Mouse (Mus musculus): ENCODE measurements around the gene Arhgap35. TPM values are rescaled to one million over a fixed set of nuclear protein-coding genes. Genes with fewer than 3 reads are reported as not detected.
A peak's percentile ranks its signal among the peaks of the same experiment; 100 is the strongest.

Arhgap35 gene
- polyA plus RNA-seq, 1 experiment: 3.0 TPM

DNA sequence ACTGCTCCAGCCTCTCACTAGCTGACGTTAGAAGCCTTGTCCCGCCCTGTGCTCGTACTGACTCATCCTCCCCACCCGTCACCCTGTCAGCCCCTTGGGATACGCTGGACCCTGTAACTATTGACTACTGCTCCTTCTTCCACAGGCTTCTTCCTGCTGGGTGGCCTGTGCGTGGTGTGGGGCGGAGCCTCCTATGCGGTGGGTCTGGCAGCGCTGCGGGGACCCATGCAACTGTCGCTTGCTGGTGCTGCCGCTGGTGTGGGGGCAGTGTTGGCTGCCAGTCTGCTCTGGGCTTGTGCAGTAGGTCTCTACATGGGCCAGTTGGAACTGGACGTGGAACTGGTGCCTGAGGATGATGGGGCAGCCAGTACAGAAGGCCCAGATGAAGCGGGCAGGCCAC lies 159.8 kb downstream of the Arhgap35 start:
- WGBS: 90% methylated on average over 14 of the region's 14 CpGs
- no peak overlapping the region for H3K27ac ChIP-seq (ENCODE audit: control insufficient read depth, insufficient read depth, low read depth, low read length, poor library complexity)
- peaks cover 2% of the 10 kb centered on the region; the same call in 1 of the 2 replicates for H3K4me1 ChIP-seq (ENCODE audit: control insufficient read depth, insufficient read depth, low read length)
- H3K4me3 ChIP-seq (replicated peaks; ENCODE audit: control insufficient read depth, low read depth, low read length): no peak overlapping the region
- no peak for TF ChIP-seq CTCF (IDR thresholded peaks at IDR 0.05; ENCODE audit: control insufficient read depth, insufficient read depth, low read length)
- no peak for TF ChIP-seq POLR2A (IDR thresholded peaks at IDR 0.05; ENCODE audit: borderline replicate concordance, control insufficient read depth, low read depth, low read length)

DNA sequence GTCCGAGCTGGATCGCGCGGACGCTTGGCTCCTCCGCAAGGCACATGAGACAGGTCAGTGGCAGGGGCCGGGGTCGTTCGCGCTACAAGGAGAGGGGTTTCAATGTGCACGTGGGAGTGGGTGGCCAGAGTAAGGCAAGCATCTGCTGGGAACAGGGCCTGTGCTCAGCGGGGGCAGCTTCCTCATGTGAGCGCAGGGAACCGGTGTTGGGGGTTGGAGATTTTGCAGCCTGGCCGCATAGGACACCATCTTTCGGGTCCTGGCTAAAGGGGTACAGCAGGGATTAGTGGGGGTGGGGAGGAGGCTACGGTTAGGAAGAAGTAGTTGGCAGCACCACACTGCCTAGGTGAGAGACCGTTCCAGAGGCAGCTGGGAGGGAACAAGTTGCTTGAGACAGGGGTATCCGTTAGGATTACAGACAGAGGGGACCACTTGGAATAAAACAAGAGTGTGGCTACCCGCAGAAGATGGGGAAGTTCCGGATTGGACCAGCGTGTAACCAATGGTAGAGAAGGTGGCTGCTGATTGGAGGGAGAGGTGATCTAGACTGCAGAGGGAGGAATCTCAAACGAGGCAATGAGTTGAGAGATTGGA lies 161.6 kb downstream of the Arhgap35 start:
- no peak overlapping the region; the same call in 1 of the 2 replicates for H3K27ac ChIP-seq (ENCODE audit: control insufficient read depth, insufficient read depth, low read depth, low read length, poor library complexity)
- under 1% methylated on average over 23 of the region's 23 CpGs for WGBS
- H3K4me1 ChIP-seq (ENCODE audit: control insufficient read depth, insufficient read depth, low read length): peaks cover 2% of the 10 kb centered on the region; the same call in 1 of the 2 replicates
- TF ChIP-seq CTCF (IDR thresholded peaks at IDR 0.05; ENCODE audit: control insufficient read depth, insufficient read depth, low read length) (no peak), POLR2A (IDR thresholded peaks at IDR 0.05; ENCODE audit: borderline replicate concordance, control insufficient read depth, low read depth, low read length) (no peak; the same call in 1 of the 2 replicates)
- peak overlapping the region; percentile 78 for H3K4me3 ChIP-seq (replicated peaks; ENCODE audit: control insufficient read depth, low read depth, low read length)

DNA sequence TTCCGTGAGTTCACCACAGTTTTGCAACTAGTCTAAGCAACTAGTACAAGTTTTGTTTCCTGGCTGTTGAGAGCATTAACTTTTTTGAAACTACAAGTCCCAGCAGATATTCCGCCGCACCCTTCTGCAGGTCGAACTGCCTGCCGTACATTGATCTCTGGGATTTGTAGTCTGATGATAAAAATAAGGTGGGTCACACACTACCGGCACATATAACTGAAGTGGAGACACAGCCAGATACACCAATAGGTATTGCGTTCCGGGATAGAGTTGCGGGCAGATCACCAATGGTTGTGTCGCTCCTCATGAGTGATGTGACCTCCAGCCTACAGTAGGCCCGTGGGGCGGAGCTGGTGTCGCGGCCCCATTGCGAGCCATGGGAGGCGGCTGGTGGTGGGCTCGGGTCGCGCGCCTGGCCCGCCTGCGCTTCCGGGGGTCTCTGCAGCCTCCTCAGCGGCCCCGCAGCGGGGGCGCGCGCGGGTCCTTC lies 162.2 kb downstream of the Arhgap35 start, which contains the start of gene Tmem160:
Gene Tmem160, plus strand, starts transcription at position 193 of the 487 bp plus-strand sequence.
- Histone ChIP-seq H3K4me1 (ENCODE audit: control insufficient read depth, insufficient read depth, low read length) (peaks cover 2% of the 10 kb centered on the region; the same call in 1 of the 2 replicates), H3K27ac (ENCODE audit: control insufficient read depth, insufficient read depth, low read depth, low read length, poor library complexity) (no peak within 1 kb of the TSS; the same call in 1 of the 2 replicates), H3K4me3 (replicated peaks; ENCODE audit: control insufficient read depth, low read depth, low read length) (peak within 1 kb of the TSS; percentile 78)
- no peak for TF ChIP-seq CTCF (IDR thresholded peaks at IDR 0.05; ENCODE audit: control insufficient read depth, insufficient read depth, low read length)
- TF ChIP-seq POLR2A (IDR thresholded peaks at IDR 0.05; ENCODE audit: borderline replicate concordance, control insufficient read depth, low read depth, low read length): peak; percentile 6; the same call in 1 of the 2 replicates
- 1% methylated on average over 29 of the region's 30 CpGs for WGBS

DNA sequence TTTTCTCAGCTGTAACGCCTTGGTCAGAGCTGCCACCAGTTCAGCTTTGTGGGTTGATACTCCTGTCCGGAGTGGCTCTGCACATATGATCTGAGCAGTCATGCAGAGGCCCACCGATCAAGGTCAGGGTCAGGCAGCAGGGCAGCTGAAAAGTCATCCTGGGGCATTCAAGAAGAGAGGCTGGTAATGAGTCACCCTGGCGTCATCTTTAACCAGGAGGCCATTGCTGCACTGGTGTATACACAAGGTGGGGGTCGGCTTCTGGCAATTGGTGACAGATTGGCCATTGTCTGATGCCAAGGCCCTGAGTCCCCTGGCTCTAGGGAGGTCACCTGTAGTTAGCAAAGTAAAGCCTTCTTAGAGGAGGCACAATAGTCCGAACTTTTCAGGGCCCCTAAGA lies 163.1 kb downstream of the Arhgap35 start:
- Histone ChIP-seq H3K4me1 (ENCODE audit: control insufficient read depth, insufficient read depth, low read length) (peaks cover 2% of the 10 kb centered on the region; the same call in 1 of the 2 replicates), H3K27ac (ENCODE audit: control insufficient read depth, insufficient read depth, low read depth, low read length, poor library complexity) (no peak overlapping the region), H3K4me3 (replicated peaks; ENCODE audit: control insufficient read depth, low read depth, low read length) (no peak overlapping the region)
- WGBS: 86% methylated on average over 6 of the region's 6 CpGs
- no peak for TF ChIP-seq POLR2A (IDR thresholded peaks at IDR 0.05; ENCODE audit: borderline replicate concordance, control insufficient read depth, low read depth, low read length)
- no peak for TF ChIP-seq CTCF (IDR thresholded peaks at IDR 0.05; ENCODE audit: control insufficient read depth, insufficient read depth, low read length)

Other genes starting within 250 kb of the Arhgap35 start
- gene Sae1, start 227.2 kb downstream of the Arhgap35 start, polyA plus RNA-seq (2011; ENCODE audit: insufficient read depth, insufficient read length, low replicate concordance, missing spikeins): 66.8 and 78.5 TPM in 2 replicates
- gene Zc3h4, start 214.1 kb downstream of the Arhgap35 start, polyA plus RNA-seq (2011; ENCODE audit: insufficient read depth, insufficient read length, low replicate concordance, missing spikeins): 56.8 and 95.0 TPM in 2 replicates
- gene Tmem160, start 162.2 kb downstream of the Arhgap35 start, polyA plus RNA-seq (2011; ENCODE audit: insufficient read depth, insufficient read length, low replicate concordance, missing spikeins): 21.7 and 45.2 TPM in 2 replicates
- not detected in 2 replicates for gene Npas1, start 137.3 kb downstream of the Arhgap35 start, polyA plus RNA-seq (2011; ENCODE audit: insufficient read depth, insufficient read length, low replicate concordance, missing spikeins)
- gene Ceacam15, start 60.7 kb upstream of the Arhgap35 start, polyA plus RNA-seq (2011; ENCODE audit: insufficient read depth, insufficient read length, low replicate concordance, missing spikeins): not detected in 2 replicates
- gene Ceacam9, start 106.9 kb upstream of the Arhgap35 start, polyA plus RNA-seq (2011; ENCODE audit: insufficient read depth, insufficient read length, low replicate concordance, missing spikeins): not detected in 2 replicates
- 173 and 200 TPM in 2 replicates for gene Ap2s1, start 123.4 kb upstream of the Arhgap35 start, polyA plus RNA-seq (2011; ENCODE audit: insufficient read depth, insufficient read length, low replicate concordance, missing spikeins)
- gene Slc1a5, start 166.3 kb upstream of the Arhgap35 start, polyA plus RNA-seq (2011; ENCODE audit: insufficient read depth, insufficient read length, low replicate concordance, missing spikeins): 186 and 343 TPM in 2 replicates
- gene Strn4, start 200.9 kb upstream of the Arhgap35 start, polyA plus RNA-seq (2011; ENCODE audit: insufficient read depth, insufficient read length, low replicate concordance, missing spikeins): 41.2 and 92.7 TPM in 2 replicates
- 4.7 and 7.2 TPM in 2 replicates for gene Fkrp, start 201.7 kb upstream of the Arhgap35 start, polyA plus RNA-seq (2011; ENCODE audit: insufficient read depth, insufficient read length, low replicate concordance, missing spikeins)
- gene Prkd2, start 227.9 kb upstream of the Arhgap35 start, polyA plus RNA-seq (2011; ENCODE audit: insufficient read depth, insufficient read length, low replicate concordance, missing spikeins): 22.7 and 34.2 TPM in 2 replicates